Mouse (Mus musculus) megakaryocyte, embryonic 14.5 days (primary cell): ENCODE measurements at regions not wholly inside any gene's neighbourhood (a gene's known extent, or its start where the extent isn't known, plus 50 kb on each side); places are given as distances from the start of the nearest gene placed in this dataset.

Experiments
- H3K27me3 ChIP-seq: replicated peaks from 2 replicates; pipeline ENCODE3; 2012; ENCODE audit warnings: inconsistent platforms
- H3K36me3 ChIP-seq: replicated peaks from 2 replicates; pipeline ENCODE3; 2012; ENCODE audit warnings: low read length, inconsistent platforms, mixed read lengths
- H3K4me1 ChIP-seq: 2 replicates; pipeline ENCODE4 v1.6.1; 2012; ENCODE audit warnings: inconsistent platforms
- H3K4me3 ChIP-seq: replicated peaks from 2 replicates; pipeline ENCODE3; 2012; ENCODE audit warnings: moderate library complexity, mild to moderate bottlenecking, inconsistent platforms
- H3K9me3 ChIP-seq: 2 replicates; pipeline ENCODE4 v1.6.1; 2012; ENCODE audit warnings: inconsistent platforms
- FLI1 ChIP-seq: IDR thresholded peaks from 2 replicates; pipeline ENCODE4 v1.6.1; 2012; ENCODE audit warnings: low read length, inconsistent platforms, mixed read lengths
- GATA1 ChIP-seq: IDR thresholded peaks from 3 replicates; pipeline ENCODE4 v1.6.1; 2012; ENCODE audit warnings: mixed read lengths, low read length, inconsistent platforms, borderline replicate concordance

- TF ChIP-seq GATA1: no peak
- TF ChIP-seq FLI1: no peak
- H3K9me3 ChIP-seq: no peaks in the 10 kb centered on the region
- H3K36me3 ChIP-seq: no peaks in the 10 kb centered on the region
- peaks cover 11% of the 10 kb centered on the region for H3K4me1 ChIP-seq
- H3K4me3 ChIP-seq: no peak overlapping the region
- H3K27me3 ChIP-seq: peaks cover 23% of the 10 kb centered on the region
These were observed 115.2 kb upstream of the 1700012A03Rik start for GRCm38 (mm10) chr6:31934826-31935225.

GRCm38 (mm10) chr6:31933956-31934355 is 116.1 kb upstream of the 1700012A03Rik start:
- no peak overlapping the region for H3K4me3 ChIP-seq
- TF ChIP-seq FLI1 (no peak), GATA1 (no peak)
- no peaks in the 10 kb centered on the region for H3K36me3 ChIP-seq
- H3K27me3 ChIP-seq: peaks cover 21% of the 10 kb centered on the region
- peaks cover 8% of the 10 kb centered on the region for H3K4me1 ChIP-seq
- no peaks in the 10 kb centered on the region for H3K9me3 ChIP-seq

- H3K36me3 ChIP-seq: no peaks in the 10 kb centered on the region
- TF ChIP-seq GATA1 (no peak), FLI1 (no peak)
These were observed 116.7 kb upstream of the 1700012A03Rik start for GRCm38 (mm10) chr6:31933364-31933763.

GRCm38 (mm10) chr6:31931116-31931515 is 118.9 kb upstream of the 1700012A03Rik start:
- TF ChIP-seq FLI1 (no peak), GATA1 (no peak)
- H3K36me3 ChIP-seq: no peaks in the 10 kb centered on the region

More at GRCm38 (mm10) chr6:31933364-31933763, 116.7 kb upstream of the 1700012A03Rik start:
- Histone ChIP-seq H3K4me3 (no peak overlapping the region), H3K27me3 (peaks cover 18% of the 10 kb centered on the region), H3K9me3 (no peaks in the 10 kb centered on the region), H3K4me1 (peaks cover 2% of the 10 kb centered on the region)

GRCm38 (mm10) chr6:31929165-31929564 is 120.9 kb upstream of the 1700012A03Rik start:
- Histone ChIP-seq H3K27me3 (no peaks in the 10 kb centered on the region), H3K36me3 (no peaks in the 10 kb centered on the region), H3K9me3 (no peaks in the 10 kb centered on the region), H3K4me3 (no peak overlapping the region), H3K4me1 (no peaks in the 10 kb centered on the region)
- TF ChIP-seq FLI1 (no peak), GATA1 (no peak)

More at GRCm38 (mm10) chr6:31931116-31931515, 118.9 kb upstream of the 1700012A03Rik start:
- no peak overlapping the region for H3K4me3 ChIP-seq
- peaks cover 4% of the 10 kb centered on the region for H3K27me3 ChIP-seq
- H3K4me1 ChIP-seq: no peaks in the 10 kb centered on the region
- H3K9me3 ChIP-seq: no peaks in the 10 kb centered on the region

GRCm38 (mm10) chr6:31927181-31927580 is 122.9 kb upstream of the 1700012A03Rik start:
- TF ChIP-seq FLI1 (no peak), GATA1 (no peak)
- no peaks in the 10 kb centered on the region for H3K4me1 ChIP-seq
- no peaks in the 10 kb centered on the region for H3K36me3 ChIP-seq
- no peak overlapping the region for H3K4me3 ChIP-seq
- no peaks in the 10 kb centered on the region for H3K27me3 ChIP-seq
- no peaks in the 10 kb centered on the region for H3K9me3 ChIP-seq

- TF ChIP-seq FLI1 (no peak), GATA1 (no peak)
- no peaks in the 10 kb centered on the region for H3K27me3 ChIP-seq
These were observed 125.4 kb upstream of the 1700012A03Rik start for GRCm38 (mm10) chr6:31924669-31925046.

GRCm38 (mm10) chr6:31923951-31924668 is 125.9 kb upstream of the 1700012A03Rik start:
- H3K36me3 ChIP-seq: no peaks in the 10 kb centered on the region
- H3K4me1 ChIP-seq: no peaks in the 10 kb centered on the region
- H3K27me3 ChIP-seq: no peaks in the 10 kb centered on the region
- H3K9me3 ChIP-seq: no peaks in the 10 kb centered on the region
- H3K4me3 ChIP-seq: no peak overlapping the region
- no peak for TF ChIP-seq FLI1
- TF ChIP-seq GATA1: no peak

More at GRCm38 (mm10) chr6:31924669-31925046, 125.4 kb upstream of the 1700012A03Rik start:
- Histone ChIP-seq H3K4me3 (no peak overlapping the region), H3K4me1 (no peaks in the 10 kb centered on the region), H3K36me3 (no peaks in the 10 kb centered on the region), H3K9me3 (no peaks in the 10 kb centered on the region)

- Histone ChIP-seq H3K27me3 (no peaks in the 10 kb centered on the region), H3K36me3 (no peaks in the 10 kb centered on the region), H3K4me3 (no peak overlapping the region), H3K4me1 (no peaks in the 10 kb centered on the region), H3K9me3 (no peaks in the 10 kb centered on the region)
- TF ChIP-seq FLI1: no peak
- no peak for TF ChIP-seq GATA1
These were observed 128.4 kb upstream of the 1700012A03Rik start for GRCm38 (mm10) chr6:31921561-31922152.

GRCm38 (mm10) chr6:31917411-31918131 is 132.5 kb upstream of the 1700012A03Rik start:
- Histone ChIP-seq H3K27me3 (no peaks in the 10 kb centered on the region), H3K4me3 (no peak overlapping the region), H3K9me3 (no peaks in the 10 kb centered on the region), H3K36me3 (no peaks in the 10 kb centered on the region), H3K4me1 (no peaks in the 10 kb centered on the region)
- no peak for TF ChIP-seq FLI1
- TF ChIP-seq GATA1: no peak
